Mouse (Mus musculus): ENCODE measurements at regions not wholly inside any gene's neighbourhood (a gene's known extent, or its start where the extent isn't known, plus 50 kb on each side); places are given as distances from the start of the nearest gene placed in this dataset.

DNA sequence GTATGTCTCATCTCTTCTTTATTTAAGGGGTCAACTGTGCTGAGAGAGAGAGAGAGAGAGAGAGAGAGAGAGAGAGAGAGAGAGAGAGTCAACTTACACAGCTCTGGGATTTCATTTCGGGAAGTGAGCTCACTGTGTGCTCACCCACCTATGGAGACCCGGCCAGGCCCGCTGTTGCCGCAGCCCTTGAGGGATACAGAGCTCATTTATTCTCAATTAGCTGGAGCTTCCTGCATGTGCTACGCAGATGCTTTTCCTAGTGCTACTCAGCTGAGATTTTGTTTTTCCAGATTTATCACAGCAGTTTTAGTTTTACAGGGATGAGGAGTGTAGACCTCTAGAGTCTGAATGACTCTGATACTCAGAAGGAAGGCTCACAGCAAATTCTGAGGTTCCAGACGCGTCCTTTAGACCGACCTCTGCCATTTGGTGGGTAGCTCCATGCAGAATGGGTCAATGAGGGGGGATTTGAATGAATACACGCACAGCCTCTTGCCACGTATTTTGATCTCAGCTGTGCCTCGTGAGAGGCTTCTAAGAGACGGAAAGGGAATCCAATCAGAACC is 170.6 kb upstream of the Krr1 start:
- peak; percentile 83 for ATAC-seq (ENCODE audit: insufficient number of reproducible peaks, insufficient read depth, low FRiP score, low TSS enrichment)
- no peak overlapping the region; the same call in 1 of the 2 replicates for H3K4me2 ChIP-seq (replicated peaks)
- WGBS, result 17% methylated on average over 12 of the region's 12 CpGs
- H3K27me3 ChIP-seq, result no peaks in the 10 kb centered on the region
- peak overlapping the region; percentile 68 for H3K27ac ChIP-seq
- H3K9me3 ChIP-seq, result no peaks in the 10 kb centered on the region
- H3K36me3 ChIP-seq, result no peaks in the 10 kb centered on the region
- no peak overlapping the region for H3K4me3 ChIP-seq
- H3K4me1 ChIP-seq, result peaks cover 36% of the 10 kb centered on the region
- H3K9ac ChIP-seq, result no peak overlapping the region

GRCm38 (mm10) chr10:111806333-111806732 is 166.1 kb upstream of the Krr1 start:
- H3K27ac ChIP-seq, result no peak overlapping the region
- peaks cover 12% of the 10 kb centered on the region for H3K4me1 ChIP-seq
- 75% methylated on average over 3 of the region's 3 CpGs for WGBS
- no peak overlapping the region for H3K4me2 ChIP-seq (replicated peaks)
- H3K9me3 ChIP-seq, result no peaks in the 10 kb centered on the region
- no peak overlapping the region for H3K9ac ChIP-seq
- no peak for ATAC-seq (ENCODE audit: insufficient number of reproducible peaks, insufficient read depth, low FRiP score, low TSS enrichment)
- no peaks in the 10 kb centered on the region for H3K36me3 ChIP-seq
- no peaks in the 10 kb centered on the region for H3K27me3 ChIP-seq
- H3K4me3 ChIP-seq, result no peak overlapping the region

DNA sequence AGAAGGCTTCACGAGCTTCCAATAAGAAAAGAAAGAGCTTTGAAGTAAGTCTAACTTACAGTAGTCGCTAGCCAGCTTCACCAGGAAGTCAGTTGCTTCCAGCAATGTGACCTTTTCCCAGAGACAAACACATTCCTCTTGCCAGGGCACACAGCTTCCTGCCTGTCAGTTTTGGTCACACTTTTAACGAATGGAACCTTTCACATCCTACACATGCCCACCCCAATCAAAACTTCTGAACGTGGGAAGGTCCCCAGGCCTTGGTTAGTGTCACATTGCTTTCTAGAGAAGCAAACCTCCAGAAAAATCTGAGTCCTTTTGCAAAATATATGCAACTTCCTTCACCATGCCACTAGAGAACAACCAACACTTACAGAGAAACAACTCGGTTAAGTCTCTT is 165.5 kb upstream of the Krr1 start:
- H3K9me3 ChIP-seq, result no peaks in the 10 kb centered on the region
- H3K4me1 ChIP-seq, result peaks cover 6% of the 10 kb centered on the region
- no peaks in the 10 kb centered on the region for H3K36me3 ChIP-seq
- H3K4me3 ChIP-seq, result no peak overlapping the region
- H3K27me3 ChIP-seq, result no peaks in the 10 kb centered on the region
- no peak overlapping the region for H3K27ac ChIP-seq
- WGBS, result 18% methylated on average over 5 of the region's 5 CpGs
- H3K9ac ChIP-seq, result no peak overlapping the region
- no peak overlapping the region for H3K4me2 ChIP-seq (replicated peaks)
- ATAC-seq (ENCODE audit: insufficient number of reproducible peaks, insufficient read depth, low FRiP score, low TSS enrichment), result no peak

GRCm38 (mm10) chr10:111813736-111814135 is 158.7 kb upstream of the Krr1 start:
- H3K9me3 ChIP-seq, result no peaks in the 10 kb centered on the region
- no peak overlapping the region for H3K4me3 ChIP-seq
- no peak for ATAC-seq (ENCODE audit: insufficient number of reproducible peaks, insufficient read depth, low FRiP score, low TSS enrichment)
- no peak overlapping the region for H3K27ac ChIP-seq
- peaks cover 22% of the 10 kb centered on the region for H3K4me1 ChIP-seq
- H3K9ac ChIP-seq, result no peak overlapping the region
- H3K27me3 ChIP-seq, result no peaks in the 10 kb centered on the region
- no peak overlapping the region for H3K4me2 ChIP-seq (replicated peaks)
- 86% methylated on average over 4 of the region's 4 CpGs for WGBS
- no peaks in the 10 kb centered on the region for H3K36me3 ChIP-seq

- Histone ChIP-seq H3K27me3 (no peaks in the 10 kb centered on the region), H3K36me3 (no peaks in the 10 kb centered on the region), H3K9ac (no peak overlapping the region), H3K4me2 (replicated peaks) (no peak overlapping the region), H3K27ac (peak overlapping the region; percentile 38; the same call in 1 of the 2 replicates), H3K4me1 (peaks cover 25% of the 10 kb centered on the region), H3K9me3 (no peaks in the 10 kb centered on the region), H3K4me3 (no peak overlapping the region)
- 18% methylated on average over 5 of the region's 5 CpGs for WGBS
- ATAC-seq (ENCODE audit: insufficient number of reproducible peaks, insufficient read depth, low FRiP score, low TSS enrichment), result no peak
Observed at GRCm38 (mm10) chr10:111814648-111815047, 157.8 kb upstream of the Krr1 start.

DNA sequence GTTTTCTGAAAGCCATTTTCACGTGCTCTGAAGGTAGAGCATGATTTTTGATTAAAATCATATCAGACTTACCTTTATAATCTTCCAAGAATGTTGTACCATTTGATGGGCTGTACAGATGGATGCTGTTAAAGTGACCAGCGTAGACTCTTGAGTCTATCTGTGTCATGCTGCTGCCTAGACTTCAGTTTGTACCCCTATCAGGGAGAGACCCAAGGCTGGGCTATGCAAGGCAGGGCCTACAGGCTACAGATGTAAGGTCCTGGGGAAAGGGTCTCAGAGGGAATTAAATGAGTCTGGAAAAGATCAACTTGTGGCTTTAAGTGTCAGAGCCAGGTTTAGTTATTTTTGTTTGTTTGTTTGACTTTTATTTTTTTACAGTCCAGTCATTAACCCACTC is 157.3 kb upstream of the Krr1 start:
- no peak for ATAC-seq (ENCODE audit: insufficient number of reproducible peaks, insufficient read depth, low FRiP score, low TSS enrichment)
- WGBS, result 28% methylated on average over 2 of the region's 2 CpGs
- H3K9me3 ChIP-seq, result no peaks in the 10 kb centered on the region

DNA sequence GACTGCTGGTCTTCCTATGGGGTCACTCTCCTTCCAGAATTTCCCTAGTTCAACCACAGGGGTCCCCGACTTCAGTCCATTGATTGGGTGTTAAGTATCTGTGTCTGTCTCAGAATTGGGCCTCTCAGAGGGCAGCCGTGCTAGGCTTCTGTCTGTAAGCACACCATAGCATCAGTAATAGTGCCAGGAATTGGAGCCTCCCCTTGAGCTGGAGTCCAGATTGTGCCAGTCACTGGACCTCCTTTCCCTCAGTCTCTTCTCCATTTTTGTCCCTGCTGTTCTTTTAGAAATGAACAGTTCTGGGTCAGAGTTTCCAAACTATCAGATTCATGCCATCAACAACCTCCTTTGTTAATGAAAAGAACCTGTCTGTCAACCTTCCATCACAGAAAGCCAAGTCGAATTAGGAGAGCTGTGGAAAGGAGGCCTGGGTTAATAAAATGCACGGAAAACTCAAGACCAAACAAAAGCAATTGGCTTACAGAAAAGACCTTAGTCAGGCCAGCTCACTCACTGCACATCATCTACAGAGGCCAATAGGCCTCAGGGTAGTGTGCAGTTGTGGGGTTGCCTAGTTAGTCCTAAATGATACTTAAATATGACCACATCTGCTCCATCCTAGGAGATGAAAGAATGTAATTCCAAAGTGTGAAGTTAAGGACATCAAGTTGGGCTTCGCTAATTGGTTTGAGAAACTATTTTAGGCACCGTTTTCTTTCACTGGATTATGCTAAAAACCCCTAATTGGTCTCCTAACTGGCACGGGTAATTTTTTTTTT is 156.5 kb upstream of the Krr1 start:
- Histone ChIP-seq H3K36me3 (no peaks in the 10 kb centered on the region), H3K4me3 (no peak overlapping the region), H3K9ac (no peak overlapping the region), H3K27me3 (no peaks in the 10 kb centered on the region), H3K9me3 (no peaks in the 10 kb centered on the region), H3K4me1 (peaks cover 25% of the 10 kb centered on the region), H3K4me2 (replicated peaks) (no peak overlapping the region), H3K27ac (peak overlapping the region; percentile 38; the same call in 1 of the 2 replicates)
- no peak for ATAC-seq (ENCODE audit: insufficient number of reproducible peaks, insufficient read depth, low FRiP score, low TSS enrichment)
- 58% methylated on average over 7 of the region's 7 CpGs for WGBS

More for the DNA sequence above, 157.3 kb upstream of the Krr1 start:
- H3K4me3 ChIP-seq, result no peak overlapping the region
- H3K4me1 ChIP-seq, result peaks cover 25% of the 10 kb centered on the region
- peak overlapping the region; percentile 38; the same call in 1 of the 2 replicates for H3K27ac ChIP-seq
- no peak overlapping the region for H3K4me2 ChIP-seq (replicated peaks)
- no peaks in the 10 kb centered on the region for H3K27me3 ChIP-seq
- no peak overlapping the region for H3K9ac ChIP-seq
- no peaks in the 10 kb centered on the region for H3K36me3 ChIP-seq

DNA sequence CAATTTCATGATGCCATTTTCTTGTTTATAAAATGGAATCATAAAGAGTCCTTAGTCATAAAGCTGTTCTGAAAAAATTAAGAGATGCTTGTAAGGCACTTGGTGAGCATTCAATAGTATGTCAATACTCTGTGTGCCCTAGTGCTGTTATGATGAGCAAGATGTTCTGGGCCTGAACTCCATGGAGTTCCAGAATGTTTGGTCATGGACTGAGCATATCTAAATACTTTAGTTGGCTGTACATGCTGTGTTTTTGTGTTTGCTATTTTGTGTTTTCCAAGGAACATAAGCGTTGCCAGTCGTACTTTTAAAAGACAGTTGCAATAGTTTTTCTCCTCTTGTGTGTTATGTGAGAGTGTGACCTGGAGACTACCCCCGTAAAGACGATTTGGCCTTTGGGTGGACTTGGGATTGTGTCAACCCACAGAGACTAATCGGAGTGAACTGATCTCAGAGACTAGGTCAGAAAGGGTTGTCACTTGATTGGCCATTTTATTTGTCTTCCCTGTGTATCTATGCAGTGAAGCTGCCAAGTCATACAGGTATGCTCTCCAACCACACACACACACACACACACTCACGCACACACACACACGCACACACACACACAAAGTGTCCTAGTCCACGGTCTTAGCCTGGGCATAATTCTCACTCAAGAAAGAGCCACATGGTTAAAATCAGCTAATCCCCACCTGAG is 152.6 kb upstream of the Krr1 start:
- Histone ChIP-seq H3K9me3 (no peaks in the 10 kb centered on the region), H3K27ac (no peak overlapping the region), H3K4me3 (no peak overlapping the region), H3K4me2 (replicated peaks) (no peak overlapping the region), H3K27me3 (no peaks in the 10 kb centered on the region), H3K36me3 (no peaks in the 10 kb centered on the region), H3K9ac (no peak overlapping the region), H3K4me1 (peaks cover 17% of the 10 kb centered on the region)
- WGBS, result 94% methylated on average over 8 of the region's 8 CpGs
- ATAC-seq (ENCODE audit: insufficient number of reproducible peaks, insufficient read depth, low FRiP score, low TSS enrichment), result no peak

DNA sequence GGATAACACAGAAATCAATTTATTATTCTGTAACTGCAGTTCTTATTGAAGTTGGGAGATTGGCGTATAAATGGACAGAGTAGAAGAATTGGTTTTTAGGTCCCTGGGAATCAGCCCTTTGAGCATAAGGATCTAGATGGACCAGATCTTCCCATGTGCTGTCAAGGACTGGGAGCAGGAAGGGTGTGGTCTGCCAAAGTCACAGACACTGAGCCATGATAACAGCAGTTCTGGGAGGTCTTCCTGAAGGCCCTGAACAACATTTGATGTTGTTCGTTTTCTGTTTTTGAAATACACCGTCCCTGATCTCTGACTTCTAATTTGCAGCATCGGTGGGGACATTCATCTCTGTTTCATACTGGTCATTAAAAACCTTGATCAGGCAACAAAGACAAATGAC is 147.6 kb upstream of the Krr1 start:
- Histone ChIP-seq H3K4me3 (no peak overlapping the region), H3K9ac (no peak overlapping the region), H3K27ac (no peak overlapping the region), H3K4me1 (0 out of 2 replicates have a peak, but pooled peaks cover 3% of the 10 kb centered on the region), H3K27me3 (no peaks in the 10 kb centered on the region), H3K36me3 (no peaks in the 10 kb centered on the region), H3K9me3 (no peaks in the 10 kb centered on the region), H3K4me2 (replicated peaks) (no peak overlapping the region)
- ATAC-seq (ENCODE audit: insufficient number of reproducible peaks, insufficient read depth, low FRiP score, low TSS enrichment), result no peak
- 87% methylated on average over 4 of the region's 4 CpGs for WGBS

- H3K36me3 ChIP-seq, result no peaks in the 10 kb centered on the region
- H3K4me3 ChIP-seq, result no peak overlapping the region
- no peak overlapping the region for H3K4me2 ChIP-seq (replicated peaks)
- no peak overlapping the region for H3K9ac ChIP-seq
- no peak overlapping the region for H3K27ac ChIP-seq
- no peaks in the 10 kb centered on the region for H3K9me3 ChIP-seq
- no peak for ATAC-seq (ENCODE audit: insufficient number of reproducible peaks, insufficient read depth, low FRiP score, low TSS enrichment)
- H3K4me1 ChIP-seq, result 0 out of 2 replicates have a peak, but pooled peaks cover 3% of the 10 kb centered on the region
- H3K27me3 ChIP-seq, result no peaks in the 10 kb centered on the region
- 32% methylated on average over 4 of the region's 4 CpGs for WGBS
Observed at GRCm38 (mm10) chr10:111826033-111826754, 146.3 kb upstream of the Krr1 start.

DNA sequence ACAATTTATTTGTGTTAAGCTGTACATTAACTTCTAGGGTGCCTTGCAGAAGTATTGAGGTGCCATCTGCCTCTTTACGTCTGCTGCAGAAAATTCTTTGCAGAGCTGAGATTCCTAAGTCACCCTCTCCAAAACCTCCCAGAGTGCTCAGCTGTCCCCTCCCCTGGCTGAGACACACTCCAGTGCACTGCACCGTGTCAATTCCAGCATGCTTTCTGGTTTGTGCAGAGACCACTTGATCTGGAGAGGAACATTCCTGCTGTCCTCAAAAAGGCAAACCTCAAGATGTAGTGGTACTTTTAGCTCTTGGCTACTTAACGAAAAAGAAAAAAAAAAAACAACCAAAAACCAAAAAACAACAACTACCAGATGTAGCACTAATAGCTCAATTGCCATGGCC is 145.2 kb upstream of the Krr1 start:
- Histone ChIP-seq H3K4me2 (replicated peaks) (no peak overlapping the region), H3K4me1 (0 out of 2 replicates have a peak, but pooled peaks cover 3% of the 10 kb centered on the region), H3K36me3 (no peaks in the 10 kb centered on the region), H3K9me3 (no peaks in the 10 kb centered on the region), H3K4me3 (no peak overlapping the region), H3K9ac (no peak overlapping the region), H3K27me3 (no peaks in the 10 kb centered on the region), H3K27ac (no peak overlapping the region)
- no peak for ATAC-seq (ENCODE audit: insufficient number of reproducible peaks, insufficient read depth, low FRiP score, low TSS enrichment)
- 49% methylated on average over 3 of the region's 3 CpGs for WGBS
